Mouse (Mus musculus) limb, embryonic 15.5 days (tissue): ENCODE measurements around the gene Cxcl14. TPM values are rescaled to one million over a fixed set of nuclear protein-coding genes. Genes with fewer than 3 reads are reported as not detected.

ENCODE experiments used
- ATAC-seq: fragments of 200-750 bp; cut with Nextera tagmentation; 2 replicates; pipeline ENCODE4 v1.8.0; 2017; ENCODE audit warnings: low read depth, moderate TSS enrichment; ENCODE audit not compliant: insufficient number of reproducible peaks, low FRiP score, low TSS enrichment
- H3K27ac ChIP-seq: fragments of 300-500 bp; sonication (generic); 2 replicates; pipeline ENCODE4 v1.5.1; 2015; ENCODE audit warnings: moderate library complexity, mild to moderate bottlenecking, inconsistent platforms
- H3K27me3 ChIP-seq: fragments of 300-500 bp; sonication (generic); 2 replicates; pipeline ENCODE4 v1.6.1; 2015; ENCODE audit warnings: inconsistent platforms
- H3K36me3 ChIP-seq: fragments of 300-500 bp; sonication (generic); 2 replicates; pipeline ENCODE4 v1.6.1; 2015; ENCODE audit warnings: inconsistent platforms
- H3K4me1 ChIP-seq: fragments of 300-500 bp; sonication (generic); 2 replicates; pipeline ENCODE4 v1.6.1; 2015; ENCODE audit warnings: inconsistent platforms
- H3K4me2 ChIP-seq: fragments of 300-500 bp; sonication (generic); 2 replicates; pipeline ENCODE4 v1.6.1; 2015; ENCODE audit warnings: mild to moderate bottlenecking, inconsistent platforms
- H3K4me3 ChIP-seq: fragments of 300-500 bp; sonication (generic); 2 replicates; pipeline ENCODE4 v1.5.1; 2015; ENCODE audit warnings: mild to moderate bottlenecking, inconsistent platforms
- H3K9ac ChIP-seq: fragments of 300-500 bp; sonication (generic); 2 replicates; pipeline ENCODE4 v1.6.1; 2015; ENCODE audit warnings: inconsistent platforms
- H3K9me3 ChIP-seq: fragments of 300-500 bp; sonication (generic); 2 replicates; pipeline ENCODE4 v1.6.1; 2016; ENCODE audit warnings: inconsistent platforms
- WGBS: fragments of 180-500 bp; shearing (Covaris S2); methylation state at CpG from one replicate; pipeline ENCODE4 v1.1.7; 2015; 5-methylcytosine and 5-hydroxymethylcytosine counted together
- polyA plus RNA-seq: library from polyadenylated mRNA; unstranded; fragments of >200 nt; fragmentation: Nextera tagmentation; extraction: Ambion mirVana; gene quantifications from 2 replicates; pipeline ENCODE4 v1.2.1, GENCODE M21; 2015

The Cxcl14 gene
- polyA plus RNA-seq, 1 experiment from 2014 or later: 644 TPM

GRCm38 (mm10) chr13:56288601-56289000 is 7.8 kb downstream of the Cxcl14 start:
- no peak overlapping the region for H3K27ac ChIP-seq
- H3K9ac ChIP-seq: no peak overlapping the region
- H3K4me3 ChIP-seq: no peak overlapping the region
- WGBS: 23% methylated on average over 4 of the region's 4 CpGs
- H3K4me1 ChIP-seq: peaks cover 24% of the 10 kb centered on the region
- H3K9me3 ChIP-seq: no peaks in the 10 kb centered on the region
- 0 out of 2 replicates have a peak, but pooled peaks cover 5% of the 10 kb centered on the region for H3K36me3 ChIP-seq
- no peak overlapping the region for H3K4me2 ChIP-seq
- no peak for ATAC-seq
- H3K27me3 ChIP-seq: peaks cover 12% of the 10 kb centered on the region; the same call in 1 of the 2 replicates

DNA sequence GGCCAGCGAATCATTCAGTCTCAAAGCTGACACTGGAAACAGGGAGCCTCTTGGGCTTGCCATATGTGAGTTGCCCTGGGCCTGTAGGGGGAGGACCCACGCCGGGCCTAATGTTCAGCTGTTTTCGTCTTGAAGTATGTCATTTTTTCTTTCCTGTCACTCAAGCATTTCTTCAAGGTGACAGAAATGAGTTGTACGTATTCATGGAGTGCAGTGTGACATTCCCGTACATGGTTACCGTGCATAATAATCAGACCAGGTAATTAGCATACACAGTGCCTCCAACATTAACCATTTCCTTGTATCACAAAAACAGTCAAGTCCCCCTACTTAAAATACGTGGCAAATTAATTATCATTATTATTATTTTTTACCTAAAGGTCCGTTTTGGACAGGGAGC is 9.3 kb downstream of the Cxcl14 start:
- no peak for ATAC-seq
- 72% methylated on average over 9 of the region's 9 CpGs for WGBS

DNA sequence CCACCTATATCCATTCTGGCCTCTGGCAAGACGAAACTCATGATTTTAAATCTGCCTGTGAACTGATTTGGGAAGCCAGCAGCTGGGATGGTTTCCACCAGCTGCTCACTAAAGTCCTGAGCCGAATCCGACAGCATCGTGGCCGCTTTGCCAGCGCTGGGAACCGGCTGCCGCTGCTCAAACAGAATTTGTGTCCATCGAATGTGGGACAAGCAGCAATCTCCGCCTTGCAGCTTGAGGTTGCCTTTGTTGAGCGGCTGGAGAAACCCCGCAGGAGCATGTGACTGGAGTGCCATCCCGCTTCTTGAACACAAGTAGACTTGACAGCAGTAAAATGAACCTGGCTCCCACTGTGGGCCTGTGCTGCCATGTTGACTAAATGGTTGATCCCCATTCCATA is 13.0 kb downstream of the Cxcl14 start:
- H3K9me3 ChIP-seq: no peaks in the 10 kb centered on the region
- no peak overlapping the region for H3K4me3 ChIP-seq
- H3K4me1 ChIP-seq: no peaks in the 10 kb centered on the region
- H3K9ac ChIP-seq: no peak overlapping the region
- ATAC-seq: no peak
- 93% methylated on average over 13 of the region's 13 CpGs for WGBS
- 0 out of 2 replicates have a peak, but pooled peaks cover 3% of the 10 kb centered on the region for H3K27me3 ChIP-seq
- no peaks in the 10 kb centered on the region for H3K36me3 ChIP-seq
- no peak overlapping the region for H3K4me2 ChIP-seq
- no peak overlapping the region for H3K27ac ChIP-seq

More for the DNA sequence above, 9.3 kb downstream of the Cxcl14 start:
- no peak overlapping the region for H3K4me2 ChIP-seq
- H3K36me3 ChIP-seq: 0 out of 2 replicates have a peak, but pooled peaks cover 5% of the 10 kb centered on the region
- H3K27ac ChIP-seq: no peak overlapping the region
- H3K4me1 ChIP-seq: peaks cover 21% of the 10 kb centered on the region
- no peak overlapping the region for H3K9ac ChIP-seq
- H3K9me3 ChIP-seq: no peaks in the 10 kb centered on the region
- H3K4me3 ChIP-seq: no peak overlapping the region
- 0 out of 2 replicates have a peak, but pooled peaks cover 3% of the 10 kb centered on the region for H3K27me3 ChIP-seq

DNA sequence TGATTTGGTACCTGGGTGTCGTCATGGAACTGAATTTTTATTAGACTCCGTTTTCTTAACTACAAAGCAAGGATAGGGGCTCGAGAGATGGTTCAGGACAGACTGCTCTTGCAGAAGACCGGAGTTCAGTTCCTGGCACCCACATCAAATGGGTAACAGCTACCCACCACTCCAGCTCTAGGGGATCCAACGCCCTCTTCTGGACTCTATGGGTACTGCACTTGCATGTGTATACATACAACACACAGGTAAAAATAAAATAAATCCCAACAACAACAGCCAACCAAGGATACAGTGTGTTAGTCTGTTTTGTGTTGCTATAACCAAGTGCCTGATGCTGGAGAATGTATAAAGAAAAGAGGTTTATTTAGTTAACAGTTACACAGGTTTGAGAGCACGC is 16.0 kb downstream of the Cxcl14 start:
- ATAC-seq: no peak
- Histone ChIP-seq H3K36me3 (no peaks in the 10 kb centered on the region), H3K27me3 (no peaks in the 10 kb centered on the region), H3K4me2 (no peak overlapping the region), H3K4me3 (no peak overlapping the region), H3K27ac (no peak overlapping the region), H3K9ac (no peak overlapping the region), H3K9me3 (no peaks in the 10 kb centered on the region), H3K4me1 (no peaks in the 10 kb centered on the region)
- WGBS: 74% methylated on average over 6 of the region's 6 CpGs

GRCm38 (mm10) chr13:56279439-56279838 is 16.9 kb downstream of the Cxcl14 start:
- no peaks in the 10 kb centered on the region for H3K4me1 ChIP-seq
- H3K27me3 ChIP-seq: no peaks in the 10 kb centered on the region
- no peak overlapping the region for H3K4me2 ChIP-seq
- no peak overlapping the region for H3K4me3 ChIP-seq
- 13% methylated on average over 8 of the region's 8 CpGs for WGBS
- H3K9ac ChIP-seq: no peak overlapping the region
- H3K36me3 ChIP-seq: no peaks in the 10 kb centered on the region
- peak; percentile 70; the same call in 1 of the 2 replicates for ATAC-seq
- no peaks in the 10 kb centered on the region for H3K9me3 ChIP-seq
- H3K27ac ChIP-seq: no peak overlapping the region

- H3K4me2 ChIP-seq: no peak overlapping the region
- 59% methylated on average over 2 of the region's 2 CpGs for WGBS
- ATAC-seq: no peak
- no peaks in the 10 kb centered on the region for H3K36me3 ChIP-seq
- H3K9me3 ChIP-seq: no peaks in the 10 kb centered on the region
- no peak overlapping the region for H3K4me3 ChIP-seq
- H3K4me1 ChIP-seq: no peaks in the 10 kb centered on the region
- H3K9ac ChIP-seq: no peak overlapping the region
- no peak overlapping the region for H3K27ac ChIP-seq
- no peaks in the 10 kb centered on the region for H3K27me3 ChIP-seq
These were observed 21.2 kb downstream of the Cxcl14 start for GRCm38 (mm10) chr13:56275171-56275570.

DNA sequence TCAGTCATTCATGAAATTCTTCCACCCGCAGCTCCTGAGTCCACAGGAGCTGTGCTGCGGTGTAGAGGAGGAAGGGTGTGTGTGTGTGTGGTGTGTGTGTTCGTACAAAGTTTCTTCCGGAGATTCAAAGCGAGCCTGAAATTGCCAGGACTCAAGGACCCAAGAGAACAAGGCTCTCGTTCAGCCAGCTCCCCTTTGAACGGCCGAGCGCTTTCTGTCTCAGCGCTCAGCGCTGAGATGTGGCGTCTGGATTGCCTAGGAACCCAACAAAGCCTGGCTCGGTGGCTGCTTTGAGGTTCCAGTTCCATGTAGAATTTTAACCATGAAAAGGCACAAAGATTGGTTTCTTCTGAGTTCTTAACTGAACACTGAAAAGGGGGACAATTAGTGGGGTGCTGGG is 26.2 kb downstream of the Cxcl14 start:
- Histone ChIP-seq H3K36me3 (no peaks in the 10 kb centered on the region), H3K4me3 (no peak overlapping the region), H3K4me1 (no peaks in the 10 kb centered on the region), H3K27ac (no peak overlapping the region), H3K9me3 (no peaks in the 10 kb centered on the region), H3K4me2 (no peak overlapping the region), H3K27me3 (peaks cover 6% of the 10 kb centered on the region), H3K9ac (no peak overlapping the region)
- WGBS: 57% methylated on average over 13 of the region's 13 CpGs
- no peak for ATAC-seq

GRCm38 (mm10) chr13:56267396-56267795 is 29.0 kb downstream of the Cxcl14 start:
- H3K4me2 ChIP-seq: no peak overlapping the region
- H3K4me3 ChIP-seq: no peak overlapping the region
- H3K36me3 ChIP-seq: no peaks in the 10 kb centered on the region
- H3K9ac ChIP-seq: no peak overlapping the region
- no peak for ATAC-seq
- H3K27me3 ChIP-seq: peaks cover 28% of the 10 kb centered on the region
- no peaks in the 10 kb centered on the region for H3K4me1 ChIP-seq
- 77% methylated on average over 4 of the region's 4 CpGs for WGBS
- no peaks in the 10 kb centered on the region for H3K9me3 ChIP-seq
- no peak overlapping the region for H3K27ac ChIP-seq

DNA sequence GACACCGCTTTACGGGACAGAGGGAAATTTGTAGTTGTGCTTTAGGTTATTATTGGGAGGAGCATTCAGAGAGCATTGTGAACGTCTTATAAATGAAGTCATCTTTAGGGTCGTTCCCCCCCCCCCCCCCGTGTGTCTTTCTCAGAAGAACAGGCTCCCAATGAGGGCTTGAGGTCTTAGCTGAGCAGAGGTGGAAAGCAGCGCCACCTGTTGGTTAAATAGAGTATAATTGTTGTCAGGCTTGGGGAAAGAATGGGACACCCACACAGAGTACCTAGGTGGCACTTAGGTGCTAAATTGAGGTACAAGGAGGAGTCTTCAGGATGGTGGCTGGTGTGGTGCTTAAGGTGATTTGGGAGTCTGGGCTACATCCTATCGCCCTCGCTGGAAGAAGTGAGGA is 29.9 kb downstream of the Cxcl14 start:
- ATAC-seq: no peak
- Histone ChIP-seq H3K4me1 (no peaks in the 10 kb centered on the region), H3K36me3 (no peaks in the 10 kb centered on the region), H3K27ac (no peak overlapping the region), H3K4me2 (no peak overlapping the region), H3K27me3 (peaks cover 38% of the 10 kb centered on the region), H3K9ac (no peak overlapping the region), H3K9me3 (no peaks in the 10 kb centered on the region), H3K4me3 (no peak overlapping the region)
- 30% methylated on average over 8 of the region's 8 CpGs for WGBS

DNA sequence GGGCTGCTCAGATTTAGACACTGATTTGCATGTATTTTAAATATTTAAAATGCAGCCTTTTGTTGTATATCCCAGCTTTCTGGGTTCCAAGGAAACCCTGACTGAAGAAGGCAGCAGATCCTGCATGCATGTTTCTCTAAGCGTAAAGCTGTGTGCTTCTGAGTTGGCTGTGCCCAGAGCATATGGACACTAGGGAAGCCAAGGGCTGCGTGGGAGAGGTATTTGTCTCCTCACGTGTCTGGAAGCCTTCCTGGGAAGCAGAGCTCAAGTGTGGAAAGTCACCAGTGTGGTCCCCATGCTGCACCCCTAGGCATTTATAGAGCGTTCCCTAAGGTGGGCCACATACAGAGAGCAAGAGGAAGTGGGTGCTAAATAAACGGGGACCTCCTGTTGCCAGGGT is 30.7 kb downstream of the Cxcl14 start:
- Histone ChIP-seq H3K4me1 (no peaks in the 10 kb centered on the region), H3K36me3 (no peaks in the 10 kb centered on the region), H3K4me3 (no peak overlapping the region), H3K27ac (no peak overlapping the region), H3K4me2 (no peak overlapping the region), H3K9ac (no peak overlapping the region), H3K27me3 (peaks cover 46% of the 10 kb centered on the region), H3K9me3 (no peaks in the 10 kb centered on the region)
- WGBS: 59% methylated on average over 5 of the region's 5 CpGs
- no peak for ATAC-seq

GRCm38 (mm10) chr13:56262269-56262668 is 34.1 kb downstream of the Cxcl14 start:
- H3K9ac ChIP-seq: no peak overlapping the region
- no peaks in the 10 kb centered on the region for H3K36me3 ChIP-seq
- no peaks in the 10 kb centered on the region for H3K9me3 ChIP-seq
- H3K27me3 ChIP-seq: peaks cover 78% of the 10 kb centered on the region
- H3K4me1 ChIP-seq: peaks cover 10% of the 10 kb centered on the region
- no peak overlapping the region for H3K27ac ChIP-seq
- 48% methylated on average over 4 of the region's 4 CpGs for WGBS
- no peak for ATAC-seq
- no peak overlapping the region for H3K4me2 ChIP-seq
- no peak overlapping the region for H3K4me3 ChIP-seq

DNA sequence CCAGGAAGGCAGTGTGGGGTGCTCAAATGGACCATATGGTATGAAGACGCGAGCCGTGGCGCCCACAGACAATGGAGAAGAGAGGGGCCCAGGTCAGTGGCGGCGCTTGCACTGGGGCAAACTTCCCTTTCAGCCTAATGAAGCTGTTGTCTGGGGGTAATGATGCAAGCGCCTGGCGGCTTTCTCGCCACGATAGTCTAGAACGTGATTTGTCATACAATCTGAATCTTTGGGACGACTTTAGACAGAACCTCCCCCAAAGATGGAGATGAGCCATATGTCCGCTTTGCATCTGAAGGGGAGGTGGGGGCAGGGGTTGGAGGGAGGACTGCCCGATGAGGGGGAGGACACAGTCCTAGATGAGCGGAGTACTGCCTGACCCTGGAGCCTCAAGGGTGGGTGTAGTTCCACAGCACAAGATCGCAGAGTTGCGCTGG is 36.0 kb downstream of the Cxcl14 start:
- Histone ChIP-seq H3K36me3 (no peaks in the 10 kb centered on the region), H3K4me1 (peaks cover 10% of the 10 kb centered on the region), H3K9me3 (no peaks in the 10 kb centered on the region), H3K27ac (no peak overlapping the region), H3K27me3 (peaks cover 91% of the 10 kb centered on the region), H3K4me3 (no peak overlapping the region), H3K4me2 (no peak overlapping the region), H3K9ac (no peak overlapping the region)
- 3% methylated on average over 17 of the region's 17 CpGs for WGBS
- no peak for ATAC-seq

GRCm38 (mm10) chr13:56259926-56260250 is 36.5 kb downstream of the Cxcl14 start:
- Histone ChIP-seq H3K36me3 (no peaks in the 10 kb centered on the region), H3K4me2 (no peak overlapping the region), H3K27me3 (peaks cover 93% of the 10 kb centered on the region), H3K9ac (no peak overlapping the region), H3K4me1 (peaks cover 10% of the 10 kb centered on the region), H3K9me3 (no peaks in the 10 kb centered on the region), H3K4me3 (no peak overlapping the region), H3K27ac (no peak overlapping the region)
- no peak for ATAC-seq
- 2% methylated on average over 5 of the region's 5 CpGs for WGBS
